Mouse (Mus musculus): Measurements from ENCODE around the gene Nr3c2. TPM values are rescaled to one million over a fixed set of nuclear protein-coding genes. Genes with fewer than 3 reads are reported as not detected.

Gene Nr3c2
- polyA plus RNA-seq, 1 experiment from 2014 or later = 1.6 TPM

- no peaks in the 10 kb centered on the region for H3K4me1 ChIP-seq (replicated peaks)
- H3K36me3 ChIP-seq = no peaks in the 10 kb centered on the region
- H3K27me3 ChIP-seq (replicated peaks) = no peaks in the 10 kb centered on the region
- no peak overlapping the region for H3K27ac ChIP-seq (ENCODE audit: poor library complexity, severe bottlenecking)
- WGBS = 94% methylated on average over 3 of the region's 3 CpGs
- no peak overlapping the region for H3K4me2 ChIP-seq
- no peak for ATAC-seq (ENCODE audit: insufficient number of reproducible peaks, low FRiP score)
- no peak overlapping the region for H3K9ac ChIP-seq
- H3K9me3 ChIP-seq (replicated peaks) = no peaks in the 10 kb centered on the region
- H3K4me3 ChIP-seq = no peak overlapping the region
Measured at GRCm38 (mm10) chr8:77055492-77056021, 156.3 kb downstream of the Nr3c2 start.

GRCm38 (mm10) chr8:77056853-77057252 lies 157.6 kb downstream of the Nr3c2 start:
- WGBS = 87% methylated on average over 6 of the region's 6 CpGs
- no peak overlapping the region for H3K9ac ChIP-seq
- no peaks in the 10 kb centered on the region for H3K9me3 ChIP-seq (replicated peaks)
- H3K27ac ChIP-seq (ENCODE audit: poor library complexity, severe bottlenecking) = no peak overlapping the region
- no peaks in the 10 kb centered on the region for H3K4me1 ChIP-seq (replicated peaks)
- H3K4me3 ChIP-seq = no peak overlapping the region
- no peaks in the 10 kb centered on the region for H3K36me3 ChIP-seq
- ATAC-seq (ENCODE audit: insufficient number of reproducible peaks, low FRiP score) = no peak
- H3K27me3 ChIP-seq (replicated peaks) = no peaks in the 10 kb centered on the region
- no peak overlapping the region for H3K4me2 ChIP-seq

GRCm38 (mm10) chr8:77082687-77083086 lies 183.4 kb downstream of the Nr3c2 start:
- Histone ChIP-seq H3K4me3 (no peak overlapping the region), H3K4me1 (replicated peaks) (no peaks in the 10 kb centered on the region), H3K4me2 (no peak overlapping the region), H3K27me3 (replicated peaks) (no peaks in the 10 kb centered on the region), H3K36me3 (no peaks in the 10 kb centered on the region), H3K9ac (no peak overlapping the region), H3K9me3 (replicated peaks) (no peaks in the 10 kb centered on the region), H3K27ac (ENCODE audit: poor library complexity, severe bottlenecking) (no peak overlapping the region)
- 81% methylated on average over 4 of the region's 4 CpGs for WGBS
- no peak for ATAC-seq (ENCODE audit: insufficient number of reproducible peaks, low FRiP score)

- 72% methylated on average over 8 of the region's 8 CpGs for WGBS
- H3K27me3 ChIP-seq (replicated peaks) = no peaks in the 10 kb centered on the region
- H3K4me1 ChIP-seq (replicated peaks) = no peaks in the 10 kb centered on the region
- H3K36me3 ChIP-seq = no peaks in the 10 kb centered on the region
- ATAC-seq (ENCODE audit: insufficient number of reproducible peaks, low FRiP score) = no peak
- H3K9me3 ChIP-seq (replicated peaks) = no peaks in the 10 kb centered on the region
- no peak overlapping the region for H3K27ac ChIP-seq (ENCODE audit: poor library complexity, severe bottlenecking)
- no peak overlapping the region for H3K9ac ChIP-seq
- H3K4me3 ChIP-seq = no peak overlapping the region
- no peak overlapping the region for H3K4me2 ChIP-seq
Measured at GRCm38 (mm10) chr8:77086036-77086435, 186.8 kb downstream of the Nr3c2 start.

GRCm38 (mm10) chr8:77096721-77097120 lies 197.5 kb downstream of the Nr3c2 start:
- Histone ChIP-seq H3K27ac (ENCODE audit: poor library complexity, severe bottlenecking) (no peak overlapping the region), H3K36me3 (no peaks in the 10 kb centered on the region), H3K4me3 (no peak overlapping the region), H3K4me1 (replicated peaks) (no peaks in the 10 kb centered on the region), H3K27me3 (replicated peaks) (no peaks in the 10 kb centered on the region), H3K4me2 (no peak overlapping the region), H3K9me3 (replicated peaks) (no peaks in the 10 kb centered on the region), H3K9ac (no peak overlapping the region)
- no peak for ATAC-seq (ENCODE audit: insufficient number of reproducible peaks, low FRiP score)
- 67% methylated on average over 4 of the region's 4 CpGs for WGBS

GRCm38 (mm10) chr8:77098101-77098500 lies 198.9 kb downstream of the Nr3c2 start:
- H3K4me3 ChIP-seq = no peak overlapping the region
- H3K9ac ChIP-seq = no peak overlapping the region
- no peak for ATAC-seq (ENCODE audit: insufficient number of reproducible peaks, low FRiP score)
- WGBS = 77% methylated on average over 10 of the region's 10 CpGs
- H3K36me3 ChIP-seq = no peaks in the 10 kb centered on the region
- no peaks in the 10 kb centered on the region for H3K9me3 ChIP-seq (replicated peaks)
- H3K4me1 ChIP-seq (replicated peaks) = no peaks in the 10 kb centered on the region
- no peak overlapping the region for H3K27ac ChIP-seq (ENCODE audit: poor library complexity, severe bottlenecking)
- no peaks in the 10 kb centered on the region for H3K27me3 ChIP-seq (replicated peaks)
- no peak overlapping the region for H3K4me2 ChIP-seq

GRCm38 (mm10) chr8:77100370-77100769 lies 201.1 kb downstream of the Nr3c2 start:
- Histone ChIP-seq H3K9ac (no peak overlapping the region), H3K27ac (ENCODE audit: poor library complexity, severe bottlenecking) (no peak overlapping the region), H3K27me3 (replicated peaks) (no peaks in the 10 kb centered on the region), H3K4me3 (no peak overlapping the region), H3K4me2 (no peak overlapping the region), H3K4me1 (replicated peaks) (no peaks in the 10 kb centered on the region), H3K9me3 (replicated peaks) (no peaks in the 10 kb centered on the region), H3K36me3 (no peaks in the 10 kb centered on the region)
- 91% methylated on average over 2 of the region's 2 CpGs for WGBS
- ATAC-seq (ENCODE audit: insufficient number of reproducible peaks, low FRiP score) = no peak

- WGBS = 88% methylated on average over 7 of the region's 7 CpGs
- no peak for ATAC-seq (ENCODE audit: insufficient number of reproducible peaks, low FRiP score)
Measured at GRCm38 (mm10) chr8:77102879-77103278, 203.6 kb downstream of the Nr3c2 start.

GRCm38 (mm10) chr8:77112719-77113118 lies 213.5 kb downstream of the Nr3c2 start:
- 83% methylated on average over 2 of the region's 2 CpGs for WGBS
- 0 out of 2 replicates have a peak, but pooled peaks cover 3% of the 10 kb centered on the region for H3K4me1 ChIP-seq (replicated peaks)
- H3K27me3 ChIP-seq (replicated peaks) = no peaks in the 10 kb centered on the region
- H3K4me2 ChIP-seq = no peak overlapping the region
- no peak overlapping the region for H3K27ac ChIP-seq (ENCODE audit: poor library complexity, severe bottlenecking)
- no peak for ATAC-seq (ENCODE audit: insufficient number of reproducible peaks, low FRiP score)
- H3K9ac ChIP-seq = no peak overlapping the region
- H3K4me3 ChIP-seq = no peak overlapping the region
- H3K9me3 ChIP-seq (replicated peaks) = no peaks in the 10 kb centered on the region
- H3K36me3 ChIP-seq = no peaks in the 10 kb centered on the region

More at GRCm38 (mm10) chr8:77102879-77103278, 203.6 kb downstream of the Nr3c2 start:
- no peaks in the 10 kb centered on the region for H3K36me3 ChIP-seq
- no peaks in the 10 kb centered on the region for H3K9me3 ChIP-seq (replicated peaks)
- no peaks in the 10 kb centered on the region for H3K27me3 ChIP-seq (replicated peaks)
- no peak overlapping the region for H3K27ac ChIP-seq (ENCODE audit: poor library complexity, severe bottlenecking)
- H3K4me1 ChIP-seq (replicated peaks) = no peaks in the 10 kb centered on the region
- no peak overlapping the region for H3K4me2 ChIP-seq
- no peak overlapping the region for H3K9ac ChIP-seq
- no peak overlapping the region for H3K4me3 ChIP-seq

- H3K36me3 ChIP-seq = no peaks in the 10 kb centered on the region
- H3K4me1 ChIP-seq (replicated peaks) = 0 out of 2 replicates have a peak, but pooled peaks cover 3% of the 10 kb centered on the region
- H3K27me3 ChIP-seq (replicated peaks) = no peaks in the 10 kb centered on the region
- H3K4me3 ChIP-seq = no peak overlapping the region
- H3K9me3 ChIP-seq (replicated peaks) = no peaks in the 10 kb centered on the region
- WGBS = 79% methylated on average over 10 of the region's 10 CpGs
- no peak for ATAC-seq (ENCODE audit: insufficient number of reproducible peaks, low FRiP score)
- no peak overlapping the region for H3K27ac ChIP-seq (ENCODE audit: poor library complexity, severe bottlenecking)
- H3K4me2 ChIP-seq = no peak overlapping the region
- no peak overlapping the region for H3K9ac ChIP-seq
Measured at GRCm38 (mm10) chr8:77114769-77115168, 215.5 kb downstream of the Nr3c2 start.

- no peak for ATAC-seq (ENCODE audit: insufficient number of reproducible peaks, low FRiP score)
- no peak overlapping the region for H3K4me2 ChIP-seq
- no peak overlapping the region for H3K4me3 ChIP-seq
- 50% methylated on average over 7 of the region's 7 CpGs for WGBS
- no peak overlapping the region for H3K27ac ChIP-seq (ENCODE audit: poor library complexity, severe bottlenecking)
- peaks cover 12% of the 10 kb centered on the region for H3K4me1 ChIP-seq (replicated peaks)
- no peaks in the 10 kb centered on the region for H3K9me3 ChIP-seq (replicated peaks)
- no peak overlapping the region for H3K9ac ChIP-seq
- H3K27me3 ChIP-seq (replicated peaks) = no peaks in the 10 kb centered on the region
- H3K36me3 ChIP-seq = no peaks in the 10 kb centered on the region
Measured at GRCm38 (mm10) chr8:77116419-77117079, 217.3 kb downstream of the Nr3c2 start.
